Mouse (Mus musculus): ENCODE data around the gene Oaz2. TPM values are rescaled to one million over a fixed set of nuclear protein-coding genes. Genes with fewer than 3 reads are reported as not detected.

Oaz2 gene
- polyA plus RNA-seq, 1 experiment from 2014 or later: 188 TPM

GRCm38 (mm10) chr9:65696337-65696736 is 28.5 kb downstream of the Oaz2 start:
- no peak for ATAC-seq
- Histone ChIP-seq H3K4me1 (ENCODE audit: control insufficient read depth, insufficient read depth, low read length) (peaks cover 8% of the 10 kb centered on the region), H3K27me3 (replicated peaks; ENCODE audit: control insufficient read depth, insufficient read depth, low read length) (no peaks in the 10 kb centered on the region), H3K4me3 (ENCODE audit: low read length) (no peak overlapping the region), H3K9ac (ENCODE audit: low read depth, low read length) (no peak overlapping the region), H3K36me3 (ENCODE audit: control insufficient read depth, insufficient read depth, low read length) (peaks cover 13% of the 10 kb centered on the region), H3K4me2 (ENCODE audit: low read depth, low read length) (no peak overlapping the region), H3K27ac (ENCODE audit: low read length) (peak overlapping the region; percentile 33; the same call in 1 of the 2 replicates), H3K9me3 (ENCODE audit: control insufficient read depth, low read length) (no peaks in the 10 kb centered on the region)

GRCm38 (mm10) chr9:65697356-65697755 is 29.6 kb downstream of the Oaz2 start:
- ATAC-seq: no peak
- Histone ChIP-seq H3K4me1 (ENCODE audit: control insufficient read depth, insufficient read depth, low read length) (peaks cover 6% of the 10 kb centered on the region), H3K27me3 (replicated peaks; ENCODE audit: control insufficient read depth, insufficient read depth, low read length) (no peaks in the 10 kb centered on the region), H3K4me3 (ENCODE audit: low read length) (no peak overlapping the region), H3K27ac (ENCODE audit: low read length) (no peak overlapping the region), H3K36me3 (ENCODE audit: control insufficient read depth, insufficient read depth, low read length) (peaks cover 13% of the 10 kb centered on the region), H3K9ac (ENCODE audit: low read depth, low read length) (no peak overlapping the region), H3K4me2 (ENCODE audit: low read depth, low read length) (no peak overlapping the region), H3K9me3 (ENCODE audit: control insufficient read depth, low read length) (no peaks in the 10 kb centered on the region)
- 82% methylated on average over 7 of the region's 7 CpGs for WGBS

- no peak overlapping the region for H3K4me2 ChIP-seq (ENCODE audit: low read depth, low read length)
- H3K9ac ChIP-seq (ENCODE audit: low read depth, low read length): no peak overlapping the region
- H3K36me3 ChIP-seq (ENCODE audit: control insufficient read depth, insufficient read depth, low read length): peaks cover 13% of the 10 kb centered on the region
- H3K27me3 ChIP-seq (replicated peaks; ENCODE audit: control insufficient read depth, insufficient read depth, low read length): no peaks in the 10 kb centered on the region
- no peaks in the 10 kb centered on the region for H3K9me3 ChIP-seq (ENCODE audit: control insufficient read depth, low read length)
- H3K27ac ChIP-seq (ENCODE audit: low read length): no peak overlapping the region
- no peak overlapping the region for H3K4me3 ChIP-seq (ENCODE audit: low read length)
- peaks cover 1% of the 10 kb centered on the region; the same call in 1 of the 2 replicates for H3K4me1 ChIP-seq (ENCODE audit: control insufficient read depth, insufficient read depth, low read length)
- ATAC-seq: no peak
Measured at GRCm38 (mm10) chr9:65697992-65698391, 30.2 kb downstream of the Oaz2 start.

- Histone ChIP-seq H3K36me3 (ENCODE audit: control insufficient read depth, insufficient read depth, low read length) (peaks cover 20% of the 10 kb centered on the region), H3K4me2 (ENCODE audit: low read depth, low read length) (no peak overlapping the region), H3K4me3 (ENCODE audit: low read length) (no peak overlapping the region), H3K4me1 (ENCODE audit: control insufficient read depth, insufficient read depth, low read length) (no peaks in the 10 kb centered on the region), H3K27me3 (replicated peaks; ENCODE audit: control insufficient read depth, insufficient read depth, low read length) (no peaks in the 10 kb centered on the region), H3K9me3 (ENCODE audit: control insufficient read depth, low read length) (no peaks in the 10 kb centered on the region), H3K27ac (ENCODE audit: low read length) (no peak overlapping the region), H3K9ac (ENCODE audit: low read depth, low read length) (no peak overlapping the region)
- no peak for ATAC-seq
- WGBS: 89% methylated on average over 6 of the region's 6 CpGs
Measured at GRCm38 (mm10) chr9:65700504-65700903, 32.7 kb downstream of the Oaz2 start.

GRCm38 (mm10) chr9:65702286-65702685 is 34.5 kb downstream of the Oaz2 start:
- Histone ChIP-seq H3K9me3 (ENCODE audit: control insufficient read depth, low read length) (no peaks in the 10 kb centered on the region), H3K36me3 (ENCODE audit: control insufficient read depth, insufficient read depth, low read length) (peaks cover 19% of the 10 kb centered on the region)
- 94% methylated on average over 9 of the region's 9 CpGs for WGBS

GRCm38 (mm10) chr9:65703241-65703640 is 35.4 kb downstream of the Oaz2 start:
- Histone ChIP-seq H3K4me1 (ENCODE audit: control insufficient read depth, insufficient read depth, low read length) (no peaks in the 10 kb centered on the region), H3K36me3 (ENCODE audit: control insufficient read depth, insufficient read depth, low read length) (peaks cover 15% of the 10 kb centered on the region), H3K27me3 (replicated peaks; ENCODE audit: control insufficient read depth, insufficient read depth, low read length) (no peaks in the 10 kb centered on the region), H3K4me2 (ENCODE audit: low read depth, low read length) (no peak overlapping the region), H3K4me3 (ENCODE audit: low read length) (no peak overlapping the region), H3K27ac (ENCODE audit: low read length) (no peak overlapping the region), H3K9me3 (ENCODE audit: control insufficient read depth, low read length) (no peaks in the 10 kb centered on the region), H3K9ac (ENCODE audit: low read depth, low read length) (no peak overlapping the region)
- ATAC-seq: no peak
- WGBS: 86% methylated on average over 7 of the region's 7 CpGs

More at GRCm38 (mm10) chr9:65702286-65702685, 34.5 kb downstream of the Oaz2 start:
- H3K4me1 ChIP-seq (ENCODE audit: control insufficient read depth, insufficient read depth, low read length): no peaks in the 10 kb centered on the region
- no peaks in the 10 kb centered on the region for H3K27me3 ChIP-seq (replicated peaks; ENCODE audit: control insufficient read depth, insufficient read depth, low read length)
- H3K4me3 ChIP-seq (ENCODE audit: low read length): no peak overlapping the region
- no peak for ATAC-seq
- H3K9ac ChIP-seq (ENCODE audit: low read depth, low read length): no peak overlapping the region
- no peak overlapping the region for H3K4me2 ChIP-seq (ENCODE audit: low read depth, low read length)
- no peak overlapping the region for H3K27ac ChIP-seq (ENCODE audit: low read length)

- ATAC-seq: no peak
- peaks cover 15% of the 10 kb centered on the region for H3K36me3 ChIP-seq (ENCODE audit: control insufficient read depth, insufficient read depth, low read length)
- no peak overlapping the region for H3K27ac ChIP-seq (ENCODE audit: low read length)
- H3K9ac ChIP-seq (ENCODE audit: low read depth, low read length): no peak overlapping the region
- no peaks in the 10 kb centered on the region for H3K4me1 ChIP-seq (ENCODE audit: control insufficient read depth, insufficient read depth, low read length)
- H3K9me3 ChIP-seq (ENCODE audit: control insufficient read depth, low read length): no peaks in the 10 kb centered on the region
- no peak overlapping the region for H3K4me2 ChIP-seq (ENCODE audit: low read depth, low read length)
- H3K4me3 ChIP-seq (ENCODE audit: low read length): no peak overlapping the region
- no peaks in the 10 kb centered on the region for H3K27me3 ChIP-seq (replicated peaks; ENCODE audit: control insufficient read depth, insufficient read depth, low read length)
- WGBS: 91% methylated on average over 24 of the region's 24 CpGs
Measured at GRCm38 (mm10) chr9:65703926-65704595, 36.3 kb downstream of the Oaz2 start.

- WGBS: 84% methylated on average over 5 of the region's 5 CpGs
- H3K4me1 ChIP-seq (ENCODE audit: control insufficient read depth, insufficient read depth, low read length): peaks cover 6% of the 10 kb centered on the region; the same call in 1 of the 2 replicates
Measured at GRCm38 (mm10) chr9:65718195-65718594, 50.4 kb downstream of the Oaz2 start.

GRCm38 (mm10) chr9:65721161-65721566 is 53.4 kb downstream of the Oaz2 start:
- no peak for ATAC-seq
- Histone ChIP-seq H3K4me1 (ENCODE audit: control insufficient read depth, insufficient read depth, low read length) (peaks cover 8% of the 10 kb centered on the region), H3K4me3 (ENCODE audit: low read length) (no peak overlapping the region), H3K27ac (ENCODE audit: low read length) (no peak overlapping the region; the same call in 1 of the 2 replicates), H3K36me3 (ENCODE audit: control insufficient read depth, insufficient read depth, low read length) (no peaks in the 10 kb centered on the region), H3K4me2 (ENCODE audit: low read depth, low read length) (no peak overlapping the region), H3K27me3 (replicated peaks; ENCODE audit: control insufficient read depth, insufficient read depth, low read length) (no peaks in the 10 kb centered on the region), H3K9me3 (ENCODE audit: control insufficient read depth, low read length) (no peaks in the 10 kb centered on the region), H3K9ac (ENCODE audit: low read depth, low read length) (no peak overlapping the region)
- 39% methylated on average over 10 of the region's 10 CpGs for WGBS

More at GRCm38 (mm10) chr9:65718195-65718594, 50.4 kb downstream of the Oaz2 start:
- Histone ChIP-seq H3K9ac (ENCODE audit: low read depth, low read length) (no peak overlapping the region), H3K27me3 (replicated peaks; ENCODE audit: control insufficient read depth, insufficient read depth, low read length) (no peaks in the 10 kb centered on the region), H3K27ac (ENCODE audit: low read length) (no peak overlapping the region), H3K9me3 (ENCODE audit: control insufficient read depth, low read length) (no peaks in the 10 kb centered on the region), H3K4me3 (ENCODE audit: low read length) (no peak overlapping the region), H3K36me3 (ENCODE audit: control insufficient read depth, insufficient read depth, low read length) (no peaks in the 10 kb centered on the region), H3K4me2 (ENCODE audit: low read depth, low read length) (no peak overlapping the region)
- ATAC-seq: no peak

Data from intestine, embryonic 16.5 days (tissue).